Mouse (Mus musculus): ENCODE data around the gene Hnrnpll.

DNA sequence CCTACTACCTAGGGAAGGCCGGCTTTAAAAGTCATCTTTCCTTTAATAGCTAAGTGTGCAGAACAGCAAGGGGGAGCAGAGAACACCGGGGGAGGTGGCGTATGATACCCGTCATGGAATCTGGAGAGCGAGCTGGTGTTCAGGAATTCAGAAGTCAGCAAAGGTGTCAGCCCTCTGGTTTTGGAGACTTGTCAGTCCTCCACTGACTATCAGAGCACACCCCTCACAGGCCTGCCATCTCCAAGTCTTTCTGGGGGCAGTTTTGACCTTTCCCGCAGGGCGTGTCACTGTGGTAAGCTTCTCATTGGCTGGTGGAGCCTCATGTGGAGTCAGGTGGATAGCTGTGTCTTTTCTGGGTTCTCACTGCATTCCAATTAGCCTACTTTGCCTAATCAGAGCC, 72.0 kb downstream of the Hnrnpll start:
- TF ChIP-seq GATA1 (IDR thresholded peaks at IDR 0.05; ENCODE audit: borderline replicate concordance, low read length), result no peak
- no peak for TF ChIP-seq FLI1 (IDR thresholded peaks at IDR 0.05; ENCODE audit: low read length)

Data from megakaryocyte, embryonic 14.5 days (primary cell).